Mouse (Mus musculus) hindbrain, postnatal 0 days (tissue): ENCODE results near the gene Ebp. TPM values are rescaled to one million over a fixed set of nuclear protein-coding genes. Genes with fewer than 3 reads are reported as not detected.
A peak's percentile ranks its signal among the peaks of the same experiment; 100 is the strongest.

Experiments
- ATAC-seq: fragments of 200-750 bp; cut with Nextera tagmentation; 2 replicates; pipeline ENCODE4 v1.8.0; 2017; ENCODE audit warnings: mild to moderate bottlenecking, moderate TSS enrichment, moderate library complexity
- DNase-seq: peaks from one replicate; pipeline ENCODE4 v3.0.0-alpha.2; 2015; ENCODE audit warnings: low spot score
- H3K27ac ChIP-seq: fragments of 300-500 bp; sonication (generic); 2 replicates; pipeline ENCODE4 v1.5.1; 2014; ENCODE audit warnings: mild to moderate bottlenecking
- H3K27me3 ChIP-seq: fragments of 300-500 bp; sonication (generic); 2 replicates; pipeline ENCODE4 v1.6.1; 2014; ENCODE audit warnings: low read length, mixed read lengths; ENCODE audit not compliant: insufficient read depth
- H3K36me3 ChIP-seq: fragments of 300-500 bp; sonication (generic); 2 replicates; pipeline ENCODE4 v1.6.1; 2014; ENCODE audit warnings: low read length, mixed read lengths; ENCODE audit not compliant: insufficient read depth
- H3K4me1 ChIP-seq: fragments of 300-500 bp; sonication (generic); 2 replicates; pipeline ENCODE4 v1.6.1; 2014; ENCODE audit warnings: antibody characterized with exemption, low read length, mixed read lengths; ENCODE audit not compliant: insufficient read depth
- H3K4me2 ChIP-seq: fragments of 300-500 bp; sonication (generic); 2 replicates; pipeline ENCODE4 v1.6.1; 2014; ENCODE audit warnings: low read depth, mild to moderate bottlenecking, low read length, moderate library complexity, mixed read lengths
- H3K4me3 ChIP-seq: fragments of 300-500 bp; sonication (generic); 2 replicates; pipeline ENCODE4 v1.5.1; 2014; ENCODE audit warnings: low read length
- H3K9ac ChIP-seq: fragments of 300-500 bp; sonication (generic); replicated peaks from 2 replicates; pipeline ENCODE4 v1.6.1; 2014; ENCODE audit warnings: mild to moderate bottlenecking, low read length, moderate library complexity, mixed read lengths
- H3K9me3 ChIP-seq: fragments of 300-500 bp; sonication (generic); 2 replicates; pipeline ENCODE4 v1.6.1; 2016; ENCODE audit warnings: low read length, mixed read lengths
- CTCF ChIP-seq: IDR thresholded peaks from 2 replicates; pipeline ENCODE4 v1.5.1; 2016; ENCODE audit warnings: antibody characterized with exemption, control low read depth, low read depth
- WGBS: fragments of 180-500 bp; shearing (Covaris S2); extraction: QIAGEN DNeasy Blood & Tissue Kit; methylation state at CpG from one replicate; pipeline ENCODE4 v1.1.7; 2014; 5-methylcytosine and 5-hydroxymethylcytosine counted together
- polyA plus RNA-seq: library from polyadenylated mRNA; unstranded; fragments of >200 nt; fragmentation: Nextera tagmentation; extraction: Ambion mirVana; gene quantifications from 2 replicates; pipeline ENCODE4 v1.2.1, GENCODE M21; 2015
- total RNA-seq: library from RNA; depleted of rRNA; stranded (reverse); fragments of >200 nt; gene quantifications from 2 replicates; pipeline ENCODE4 v1.2.3, GENCODE M21; 2014

The Ebp gene
- total and polyA plus RNA-seq, 2 experiments from 2014 or later: 29.8 to 41.3 TPM

- Histone ChIP-seq H3K4me3 (no peak overlapping the region), H3K27ac (no peak overlapping the region), H3K4me1 (no peaks in the 10 kb centered on the region), H3K36me3 (no peaks in the 10 kb centered on the region), H3K4me2 (no peak overlapping the region), H3K9me3 (no peaks in the 10 kb centered on the region), H3K9ac (no peak overlapping the region), H3K27me3 (no peaks in the 10 kb centered on the region)
- WGBS: 60% methylated on average over 3 of the region's 3 CpGs
- ATAC-seq (no peak), DNase-seq (peak; percentile 11)
- TF ChIP-seq CTCF: no peak
These were observed 29.0 kb upstream of the Ebp start for GRCm38 (mm10) chrX:8222296-8222677.

GRCm38 (mm10) chrX:8219651-8220050, 26.3 kb upstream of the Ebp start:
- Histone ChIP-seq H3K4me3 (no peak overlapping the region), H3K9me3 (no peaks in the 10 kb centered on the region), H3K9ac (no peak overlapping the region), H3K4me1 (no peaks in the 10 kb centered on the region), H3K27me3 (no peaks in the 10 kb centered on the region), H3K4me2 (no peak overlapping the region), H3K36me3 (no peaks in the 10 kb centered on the region), H3K27ac (no peak overlapping the region)
- no peak for TF ChIP-seq CTCF
- ATAC-seq: no peak
- 41% methylated on average over 8 of the region's 8 CpGs for WGBS
- DNase-seq: no peak

GRCm38 (mm10) chrX:8218114-8218513, 24.8 kb upstream of the Ebp start:
- no peak for TF ChIP-seq CTCF
- WGBS: 81% methylated on average over 2 of the region's 2 CpGs
- no peak for DNase-seq

GRCm38 (mm10) chrX:8217383-8217782, 24.1 kb upstream of the Ebp start:
- 54% methylated on average over 6 of the region's 6 CpGs for WGBS
- H3K4me1 ChIP-seq: no peaks in the 10 kb centered on the region
- no peaks in the 10 kb centered on the region for H3K9me3 ChIP-seq
- H3K4me2 ChIP-seq: no peak overlapping the region
- ATAC-seq (no peak), DNase-seq (no peak)
- H3K27ac ChIP-seq: no peak overlapping the region
- TF ChIP-seq CTCF: no peak
- H3K36me3 ChIP-seq: no peaks in the 10 kb centered on the region
- H3K27me3 ChIP-seq: no peaks in the 10 kb centered on the region
- H3K9ac ChIP-seq: no peak overlapping the region
- no peak overlapping the region for H3K4me3 ChIP-seq

More at GRCm38 (mm10) chrX:8218114-8218513, 24.8 kb upstream of the Ebp start:
- Histone ChIP-seq H3K9me3 (no peaks in the 10 kb centered on the region), H3K27me3 (no peaks in the 10 kb centered on the region), H3K4me3 (no peak overlapping the region), H3K9ac (no peak overlapping the region), H3K4me1 (no peaks in the 10 kb centered on the region), H3K4me2 (no peak overlapping the region), H3K27ac (no peak overlapping the region), H3K36me3 (no peaks in the 10 kb centered on the region)
- ATAC-seq: no peak

- no peaks in the 10 kb centered on the region for H3K9me3 ChIP-seq
- H3K36me3 ChIP-seq: no peaks in the 10 kb centered on the region
- H3K27ac ChIP-seq: no peak overlapping the region
- no peaks in the 10 kb centered on the region for H3K27me3 ChIP-seq
- no peak overlapping the region for H3K4me3 ChIP-seq
- no peak for TF ChIP-seq CTCF
- no peak overlapping the region for H3K9ac ChIP-seq
- no peak overlapping the region for H3K4me2 ChIP-seq
- H3K4me1 ChIP-seq: no peaks in the 10 kb centered on the region
- 83% methylated on average over 7 of the region's 7 CpGs for WGBS
- ATAC-seq (no peak), DNase-seq (no peak)
These were observed 18.3 kb upstream of the Ebp start for GRCm38 (mm10) chrX:8211490-8212207.

- Histone ChIP-seq H3K9me3 (no peaks in the 10 kb centered on the region), H3K4me3 (no peak overlapping the region), H3K4me2 (no peak overlapping the region), H3K36me3 (no peaks in the 10 kb centered on the region), H3K9ac (no peak overlapping the region), H3K27ac (no peak overlapping the region), H3K4me1 (0 out of 2 replicates have a peak, but pooled peaks cover 2% of the 10 kb centered on the region), H3K27me3 (no peaks in the 10 kb centered on the region)
- no peak for TF ChIP-seq CTCF
- no peak for DNase-seq
- ATAC-seq: no peak
- WGBS: 78% methylated on average over 2 of the region's 2 CpGs
These were observed 16.4 kb upstream of the Ebp start for GRCm38 (mm10) chrX:8209720-8210119.

GRCm38 (mm10) chrX:8207224-8207623, 13.9 kb upstream of the Ebp start:
- WGBS: 36% methylated on average over 4 of the region's 4 CpGs
- ATAC-seq (no peak), DNase-seq (no peak)
- Histone ChIP-seq H3K4me3 (no peak overlapping the region), H3K36me3 (no peaks in the 10 kb centered on the region), H3K9ac (no peak overlapping the region), H3K9me3 (no peaks in the 10 kb centered on the region), H3K4me1 (0 out of 2 replicates have a peak, but pooled peaks cover 2% of the 10 kb centered on the region), H3K4me2 (peak overlapping the region; percentile 60), H3K27me3 (no peaks in the 10 kb centered on the region), H3K27ac (no peak overlapping the region)
- no peak for TF ChIP-seq CTCF
